Mouse (Mus musculus): ENCODE results near the gene Dnaja4. TPM values are rescaled to one million over a fixed set of nuclear protein-coding genes. Genes with fewer than 3 reads are reported as not detected.
A peak's percentile ranks its signal among the peaks of the same experiment; 100 is the strongest.
"Not testable (repeated sequence)": the region's sequence is repeated elsewhere in the genome, so short reads cannot be mapped to it uniquely, and the experiment has no call there.

Gene Dnaja4
- polyA plus RNA-seq, 1 experiment from 2014 or later: 10.2 TPM

GRCm38 (mm10) chr9:54691241-54691805, 7.3 kb upstream of the Dnaja4 start:
- 4% methylated on average over 31 of the region's 31 CpGs for WGBS
- ATAC-seq (ENCODE audit: low FRiP score); H3K9me3 ChIP-seq (ENCODE audit: control insufficient read depth, low read length); H3K36me3 ChIP-seq (replicated peaks; ENCODE audit: control insufficient read depth, insufficient read depth); H3K27me3 ChIP-seq (ENCODE audit: control insufficient read depth, insufficient read depth, low read length); H3K27ac ChIP-seq: not testable (repeated sequence)
- Histone ChIP-seq H3K4me1 (replicated peaks; ENCODE audit: control insufficient read depth, insufficient read depth, low read length) (peaks cover 11% of the 10 kb centered on the region; the same call in 1 of the 2 replicates), H3K4me2 (replicated peaks) (peak overlapping the region; percentile 55), H3K4me3 (replicated peaks; ENCODE audit: low read length) (peak overlapping the region; percentile 22), H3K9ac (peak overlapping the region; percentile 50)
- DNase-seq (ENCODE audit: low spot score): peak; percentile 46

- Histone ChIP-seq H3K4me2 (replicated peaks) (peak overlapping the region; percentile 80), H3K36me3 (replicated peaks; ENCODE audit: control insufficient read depth, insufficient read depth) (no peaks in the 10 kb centered on the region), H3K27me3 (ENCODE audit: control insufficient read depth, insufficient read depth, low read length) (peaks cover 40% of the 10 kb centered on the region), H3K27ac (no peak overlapping the region), H3K9me3 (ENCODE audit: control insufficient read depth, low read length) (no peaks in the 10 kb centered on the region), H3K4me1 (replicated peaks; ENCODE audit: control insufficient read depth, insufficient read depth, low read length) (peaks cover 5% of the 10 kb centered on the region; the same call in 1 of the 2 replicates), H3K9ac (peak overlapping the region; percentile 83), H3K4me3 (replicated peaks; ENCODE audit: low read length) (peak overlapping the region; percentile 75)
- ATAC-seq (ENCODE audit: low FRiP score): no peak; the same call in 1 of the 2 replicates
- WGBS: 7% methylated on average over 27 of the region's 27 CpGs
- DNase-seq (ENCODE audit: low spot score): no peak
Measured at GRCm38 (mm10) chr9:54699087-54699344, 343 bp downstream of the Dnaja4 start.

GRCm38 (mm10) chr9:54699345-54700173, 886 bp downstream of the Dnaja4 start:
- Histone ChIP-seq H3K36me3 (replicated peaks; ENCODE audit: control insufficient read depth, insufficient read depth) (no peaks in the 10 kb centered on the region), H3K4me2 (replicated peaks) (peak overlapping the region; percentile 80), H3K9me3 (ENCODE audit: control insufficient read depth, low read length) (no peaks in the 10 kb centered on the region), H3K4me3 (replicated peaks; ENCODE audit: low read length) (peak overlapping the region; percentile 75), H3K27me3 (ENCODE audit: control insufficient read depth, insufficient read depth, low read length) (peaks cover 40% of the 10 kb centered on the region), H3K27ac (no peak overlapping the region), H3K9ac (peak overlapping the region; percentile 83), H3K4me1 (replicated peaks; ENCODE audit: control insufficient read depth, insufficient read depth, low read length) (peaks cover 5% of the 10 kb centered on the region; the same call in 1 of the 2 replicates)
- ATAC-seq (ENCODE audit: low FRiP score) (peak; percentile 78), DNase-seq (ENCODE audit: low spot score) (peak; percentile 69)
- under 1% methylated on average over 90 of the region's 92 CpGs for WGBS

DNA sequence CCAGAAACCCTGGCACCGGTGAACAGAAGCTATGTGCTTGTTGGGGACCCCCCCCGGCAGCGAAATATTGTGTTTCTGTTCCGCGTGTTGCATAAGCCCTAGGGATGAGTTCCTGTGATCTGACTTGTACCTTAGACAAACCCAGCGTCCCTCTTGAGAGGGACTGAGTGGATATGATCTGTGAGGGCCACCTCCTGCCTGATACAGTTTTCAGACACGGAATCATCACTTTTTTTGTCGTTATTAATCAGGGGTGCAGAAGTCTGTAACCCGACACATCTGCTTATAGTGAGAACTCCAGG, 1.5 kb downstream of the Dnaja4 start:
- no peak for DNase-seq (ENCODE audit: low spot score)
- Histone ChIP-seq H3K27ac (no peak overlapping the region), H3K9me3 (ENCODE audit: control insufficient read depth, low read length) (no peaks in the 10 kb centered on the region), H3K4me3 (replicated peaks; ENCODE audit: low read length) (peak overlapping the region; percentile 75), H3K4me1 (replicated peaks; ENCODE audit: control insufficient read depth, insufficient read depth, low read length) (peaks cover 5% of the 10 kb centered on the region; the same call in 1 of the 2 replicates), H3K4me2 (replicated peaks) (peak overlapping the region; percentile 80), H3K36me3 (replicated peaks; ENCODE audit: control insufficient read depth, insufficient read depth) (no peaks in the 10 kb centered on the region), H3K27me3 (ENCODE audit: control insufficient read depth, insufficient read depth, low read length) (peaks cover 40% of the 10 kb centered on the region), H3K9ac (peak overlapping the region; percentile 83)
- 29% methylated on average over 9 of the region's 9 CpGs for WGBS
- ATAC-seq (ENCODE audit: low FRiP score): no peak

- no peaks in the 10 kb centered on the region for H3K36me3 ChIP-seq (replicated peaks; ENCODE audit: control insufficient read depth, insufficient read depth)
- peak overlapping the region; percentile 80; the same call in 1 of the 2 replicates for H3K4me2 ChIP-seq (replicated peaks)
- no peak for DNase-seq (ENCODE audit: low spot score)
- no peak overlapping the region for H3K9ac ChIP-seq
- WGBS: 82% methylated on average over 7 of the region's 7 CpGs
- H3K27ac ChIP-seq: no peak overlapping the region
- H3K9me3 ChIP-seq (ENCODE audit: control insufficient read depth, low read length): no peaks in the 10 kb centered on the region
- ATAC-seq (ENCODE audit: low FRiP score): no peak
- H3K27me3 ChIP-seq (ENCODE audit: control insufficient read depth, insufficient read depth, low read length): peaks cover 40% of the 10 kb centered on the region
- H3K4me3 ChIP-seq (replicated peaks; ENCODE audit: low read length): no peak overlapping the region
- peaks cover 5% of the 10 kb centered on the region; the same call in 1 of the 2 replicates for H3K4me1 ChIP-seq (replicated peaks; ENCODE audit: control insufficient read depth, insufficient read depth, low read length)
Measured at GRCm38 (mm10) chr9:54700746-54701145, 2.1 kb downstream of the Dnaja4 start.

GRCm38 (mm10) chr9:54702581-54702980, 3.9 kb downstream of the Dnaja4 start:
- DNase-seq (ENCODE audit: low spot score) (no peak), ATAC-seq (ENCODE audit: low FRiP score) (no peak)
- 50% methylated on average over 2 of the region's 2 CpGs for WGBS
- Histone ChIP-seq H3K4me1 (replicated peaks; ENCODE audit: control insufficient read depth, insufficient read depth, low read length) (peaks cover 5% of the 10 kb centered on the region; the same call in 1 of the 2 replicates), H3K4me3 (replicated peaks; ENCODE audit: low read length) (no peak overlapping the region), H3K4me2 (replicated peaks) (no peak overlapping the region), H3K9me3 (ENCODE audit: control insufficient read depth, low read length) (no peaks in the 10 kb centered on the region), H3K36me3 (replicated peaks; ENCODE audit: control insufficient read depth, insufficient read depth) (no peaks in the 10 kb centered on the region), H3K27me3 (ENCODE audit: control insufficient read depth, insufficient read depth, low read length) (peaks cover 33% of the 10 kb centered on the region), H3K9ac (no peak overlapping the region), H3K27ac (no peak overlapping the region)

GRCm38 (mm10) chr9:54704361-54704760, 5.7 kb downstream of the Dnaja4 start:
- no peak for DNase-seq (ENCODE audit: low spot score)
- no peak for ATAC-seq (ENCODE audit: low FRiP score)
- Histone ChIP-seq H3K9ac (no peak overlapping the region), H3K36me3 (replicated peaks; ENCODE audit: control insufficient read depth, insufficient read depth) (no peaks in the 10 kb centered on the region), H3K27ac (no peak overlapping the region), H3K4me2 (replicated peaks) (no peak overlapping the region), H3K4me1 (replicated peaks; ENCODE audit: control insufficient read depth, insufficient read depth, low read length) (peaks cover 5% of the 10 kb centered on the region; the same call in 1 of the 2 replicates), H3K27me3 (ENCODE audit: control insufficient read depth, insufficient read depth, low read length) (peaks cover 19% of the 10 kb centered on the region), H3K4me3 (replicated peaks; ENCODE audit: low read length) (no peak overlapping the region), H3K9me3 (ENCODE audit: control insufficient read depth, low read length) (no peaks in the 10 kb centered on the region)
- WGBS: 81% methylated on average over 5 of the region's 5 CpGs

DNA sequence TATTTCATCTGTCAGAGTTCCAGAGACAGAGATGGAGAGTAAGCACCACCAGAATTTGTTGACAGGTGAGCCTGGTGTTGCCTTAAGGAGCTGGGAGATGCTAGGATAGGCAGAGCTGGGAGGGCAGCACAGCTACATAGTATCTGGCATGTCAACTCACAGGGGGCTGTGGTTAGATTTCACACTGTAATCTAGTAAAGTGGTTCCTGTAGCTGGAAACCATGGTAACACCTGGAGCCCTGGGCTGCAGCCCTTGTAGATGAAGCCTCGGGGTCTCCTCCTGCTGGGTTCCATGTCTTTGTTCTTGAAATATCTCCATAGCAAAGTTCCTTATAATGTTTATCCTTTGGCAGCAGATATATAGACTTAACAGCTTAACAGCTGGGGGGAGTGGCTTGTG, 6.9 kb downstream of the Dnaja4 start:
- H3K9me3 ChIP-seq (ENCODE audit: control insufficient read depth, low read length): no peaks in the 10 kb centered on the region
- 0 out of 2 replicates have a peak, but pooled peaks cover 4% of the 10 kb centered on the region for H3K36me3 ChIP-seq (replicated peaks; ENCODE audit: control insufficient read depth, insufficient read depth)
- no peak for DNase-seq (ENCODE audit: low spot score)
- no peak overlapping the region for H3K4me2 ChIP-seq (replicated peaks)
- no peaks in the 10 kb centered on the region for H3K4me1 ChIP-seq (replicated peaks; ENCODE audit: control insufficient read depth, insufficient read depth, low read length)
- ATAC-seq (ENCODE audit: low FRiP score): no peak
- no peak overlapping the region for H3K27ac ChIP-seq
- H3K4me3 ChIP-seq (replicated peaks; ENCODE audit: low read length): no peak overlapping the region
- peaks cover 10% of the 10 kb centered on the region for H3K27me3 ChIP-seq (ENCODE audit: control insufficient read depth, insufficient read depth, low read length)
- no peak overlapping the region for H3K9ac ChIP-seq
- 48% methylated on average over 1 of the region's 1 CpGs for WGBS

- Histone ChIP-seq H3K4me1 (replicated peaks; ENCODE audit: control insufficient read depth, insufficient read depth, low read length) (no peaks in the 10 kb centered on the region), H3K4me3 (replicated peaks; ENCODE audit: low read length) (no peak overlapping the region), H3K36me3 (replicated peaks; ENCODE audit: control insufficient read depth, insufficient read depth) (peaks cover 23% of the 10 kb centered on the region), H3K27me3 (ENCODE audit: control insufficient read depth, insufficient read depth, low read length) (no peaks in the 10 kb centered on the region), H3K9me3 (ENCODE audit: control insufficient read depth, low read length) (no peaks in the 10 kb centered on the region), H3K27ac (no peak overlapping the region), H3K9ac (no peak overlapping the region), H3K4me2 (replicated peaks) (no peak overlapping the region)
- ATAC-seq (ENCODE audit: low FRiP score) (no peak), DNase-seq (ENCODE audit: low spot score) (no peak)
- WGBS: 59% methylated on average over 8 of the region's 8 CpGs
Measured at GRCm38 (mm10) chr9:54707288-54707999, 8.8 kb downstream of the Dnaja4 start.

All from hindbrain, embryonic 14.5 days (tissue).